Mouse (Mus musculus) liver, postnatal 0 days (tissue): ENCODE measurements around the gene Frmpd1.

ENCODE experiments used
- CTCF ChIP-seq: sonication (generic); IDR thresholded peaks from 2 replicates; pipeline ENCODE4 v1.5.1; 2016; ENCODE audit warnings: antibody characterized with exemption, low read depth
- EP300 ChIP-seq: IDR thresholded peaks from 2 replicates; pipeline ENCODE4 v1.6.1; 2016; ENCODE audit warnings: antibody characterized with exemption, low read depth, mild to moderate bottlenecking

GRCm38 (mm10) chr4:45165477-45165876 is 19.2 kb upstream of the Frmpd1 start:
- TF ChIP-seq CTCF (no peak), EP300 (no peak)
